Mouse (Mus musculus) c-Kit-negative CD71-positive TER-119-positive erythroid progenitor cells, embryonic 14.5 days (primary cell): ENCODE data around the gene Cd180.
"Not testable (repeated sequence)": the region's sequence is repeated elsewhere in the genome, so short reads cannot be mapped to it uniquely, and the experiment has no call there.

Experiments used
- DNase-seq: peaks from one replicate; pipeline ENCODE4 v3.0.0-alpha.2; 2013; ENCODE audit warnings: low read depth, low spot score

Cd180 gene

DNA sequence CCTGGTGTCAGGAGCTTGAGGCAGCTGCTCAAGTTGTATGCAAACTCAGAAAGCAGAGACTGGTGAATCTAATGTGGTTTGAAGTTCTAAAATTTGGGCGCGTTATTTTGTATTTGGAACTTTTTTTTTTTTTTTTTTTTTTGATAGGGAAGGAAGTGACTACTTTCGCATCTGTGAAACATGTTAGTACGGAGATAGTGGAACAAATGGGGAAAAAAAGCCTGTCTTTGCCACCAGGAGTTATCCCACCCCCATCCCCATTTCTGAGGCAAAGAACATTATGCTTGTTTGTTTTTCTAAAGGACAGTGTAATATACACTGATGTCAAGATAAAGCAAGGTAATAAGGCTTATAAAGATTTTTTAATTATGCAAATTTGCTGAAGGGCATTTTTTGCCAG lies 15.8 kb upstream of the Cd180 start:
- DNase-seq = not testable (repeated sequence)

DNA sequence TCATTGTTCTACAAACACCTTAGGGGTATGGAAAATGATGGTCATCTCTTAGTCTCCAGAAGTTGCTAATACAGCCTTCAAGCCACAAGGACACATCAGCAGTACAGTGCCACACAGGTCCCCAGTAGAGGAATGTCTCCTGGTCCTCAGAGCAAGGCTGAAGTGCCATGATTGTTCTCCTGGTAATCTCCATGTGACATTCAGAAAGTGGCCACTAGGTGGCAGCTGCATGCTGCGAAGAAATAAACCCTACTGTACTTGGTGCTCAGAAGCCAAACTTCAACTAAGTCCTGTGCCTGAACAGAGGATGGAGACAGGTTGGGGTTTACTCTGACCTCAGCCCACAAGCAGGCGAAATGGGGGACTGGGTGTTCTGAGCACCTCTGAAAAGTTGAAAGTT lies 14.9 kb upstream of the Cd180 start:
- DNase-seq = peak; percentile 47

DNA sequence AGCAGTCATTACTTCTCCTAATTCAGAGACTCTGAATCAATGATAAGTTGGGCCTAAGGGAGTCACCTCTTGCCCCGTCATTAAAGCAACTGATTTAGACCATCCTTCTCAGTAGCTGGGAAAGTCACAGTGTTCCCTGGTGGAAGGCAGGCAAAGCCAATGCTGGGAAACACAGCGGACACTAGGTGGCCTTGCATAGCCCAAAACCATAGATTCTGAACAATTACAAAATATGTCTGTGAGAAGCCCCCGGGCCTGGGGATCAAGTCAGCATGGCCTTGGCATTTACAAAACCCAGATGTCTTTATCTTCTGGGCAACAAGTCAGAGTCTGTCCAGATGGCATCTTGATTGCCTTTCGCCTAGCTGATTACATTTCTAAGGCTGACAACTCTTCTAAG lies 8.5 kb upstream of the Cd180 start:
- DNase-seq = no peak

DNA sequence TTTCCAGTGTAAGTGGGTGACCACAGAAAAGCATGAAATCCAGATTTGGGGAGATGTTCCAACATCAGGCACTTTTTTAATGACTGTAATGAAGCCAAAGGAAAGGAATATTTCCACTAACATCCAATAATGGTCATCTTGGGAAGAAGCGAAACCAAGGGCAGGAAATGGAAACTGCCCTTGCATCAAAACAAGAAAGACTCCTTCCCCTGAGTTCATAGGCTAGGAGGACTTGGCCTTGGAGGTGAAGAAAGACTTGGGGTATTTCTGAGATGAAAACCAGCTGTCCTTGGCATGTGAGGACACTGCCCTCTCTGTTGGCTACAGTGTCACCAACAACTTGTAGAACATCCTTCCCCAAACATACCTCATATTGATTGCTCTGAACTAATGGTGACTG lies 5.2 kb upstream of the Cd180 start:
- no peak for DNase-seq

DNA sequence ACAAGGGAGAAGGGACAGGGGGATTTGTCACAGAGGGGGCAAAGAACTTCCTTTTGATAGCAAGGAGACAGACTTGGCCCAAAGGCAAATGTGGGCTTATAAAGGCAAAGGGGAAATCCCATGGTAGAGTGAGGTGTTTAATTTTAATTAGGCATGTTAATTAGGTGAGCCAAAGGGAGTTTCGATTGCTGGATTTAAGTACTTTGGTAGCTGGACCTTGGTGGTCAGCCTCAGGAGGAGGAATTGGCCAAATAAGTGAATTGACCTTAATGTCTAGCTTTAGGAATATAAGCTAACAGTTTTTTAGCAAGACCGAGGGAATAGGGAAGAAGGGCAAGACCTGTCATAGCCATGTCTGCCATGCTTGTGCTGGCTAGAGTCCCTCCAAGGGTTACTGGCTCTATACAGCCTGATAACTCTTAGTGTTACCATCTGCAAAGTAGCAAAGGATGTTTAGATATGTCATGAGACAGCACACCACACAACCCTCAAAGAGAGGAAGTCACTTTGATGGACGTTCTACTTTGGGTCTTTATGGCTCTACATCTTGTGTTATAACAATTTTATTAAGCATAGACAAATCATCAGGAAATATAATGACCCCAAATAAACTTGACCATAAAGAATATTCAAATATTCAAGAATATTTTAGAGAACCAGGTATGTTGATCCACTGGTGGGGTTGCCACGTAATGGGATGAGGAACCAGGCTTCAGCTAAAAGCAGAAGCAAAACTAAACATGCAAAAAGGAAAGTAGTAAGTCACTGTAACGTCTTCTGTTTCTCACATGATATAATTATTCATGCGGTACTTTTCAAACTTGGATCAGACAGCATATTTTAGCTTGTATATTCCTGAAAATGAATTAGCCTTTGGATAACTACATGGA lies 3.9 kb upstream of the Cd180 start:
- DNase-seq = no peak

DNA sequence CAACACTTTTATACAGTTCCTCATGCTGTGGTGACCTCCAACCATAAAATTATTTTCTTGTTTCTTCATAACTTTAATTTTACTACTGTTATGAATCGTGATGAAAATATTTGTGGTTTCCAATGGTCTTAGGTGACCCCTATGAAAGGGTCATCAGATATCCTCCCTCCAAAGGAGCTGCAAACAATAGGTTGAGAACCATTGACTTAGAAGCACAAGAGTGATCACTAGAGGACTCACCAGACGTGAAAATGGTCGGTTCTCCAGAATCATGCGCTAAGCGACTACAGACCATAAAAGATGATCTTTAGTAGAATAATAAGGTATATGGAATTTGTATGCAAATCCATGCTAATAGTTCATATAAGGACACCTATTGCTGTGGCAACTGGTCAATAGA lies 3.2 kb upstream of the Cd180 start:
- DNase-seq = no peak

DNA sequence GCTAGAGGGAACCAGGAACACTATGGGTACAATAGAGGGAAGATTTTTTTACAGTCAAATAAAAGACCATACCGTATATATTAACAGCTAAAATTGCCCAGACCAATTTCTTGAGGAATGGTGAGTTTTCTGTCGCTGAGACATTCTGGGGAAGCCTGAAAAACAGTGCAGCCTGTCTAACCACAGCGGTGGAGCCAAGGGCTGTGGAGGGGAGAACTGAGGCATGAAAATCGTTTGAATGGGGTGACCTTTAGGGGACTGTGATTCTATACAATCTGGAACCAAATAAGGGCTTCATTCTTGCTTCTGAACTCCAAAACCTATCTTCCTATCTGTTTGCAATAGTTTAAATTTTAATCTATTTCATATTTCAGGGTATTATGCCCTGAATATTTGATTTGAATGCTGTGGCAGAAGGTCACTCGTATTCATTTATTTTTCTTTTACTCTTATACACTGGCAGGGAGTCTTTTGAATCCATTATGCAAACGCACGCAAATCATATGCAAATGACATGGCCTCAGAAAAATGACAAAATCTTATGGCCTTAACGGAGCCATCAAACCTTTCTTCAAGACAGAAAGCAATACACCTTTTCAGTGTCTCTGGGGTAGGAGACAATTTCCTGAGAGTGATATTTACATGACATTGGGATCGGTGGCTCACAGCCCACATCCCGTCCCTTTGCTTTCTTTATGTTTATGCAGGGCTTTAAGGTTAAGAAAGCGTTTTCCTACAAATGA lies 1.8 kb upstream of the Cd180 start:
- DNase-seq = no peak

DNA sequence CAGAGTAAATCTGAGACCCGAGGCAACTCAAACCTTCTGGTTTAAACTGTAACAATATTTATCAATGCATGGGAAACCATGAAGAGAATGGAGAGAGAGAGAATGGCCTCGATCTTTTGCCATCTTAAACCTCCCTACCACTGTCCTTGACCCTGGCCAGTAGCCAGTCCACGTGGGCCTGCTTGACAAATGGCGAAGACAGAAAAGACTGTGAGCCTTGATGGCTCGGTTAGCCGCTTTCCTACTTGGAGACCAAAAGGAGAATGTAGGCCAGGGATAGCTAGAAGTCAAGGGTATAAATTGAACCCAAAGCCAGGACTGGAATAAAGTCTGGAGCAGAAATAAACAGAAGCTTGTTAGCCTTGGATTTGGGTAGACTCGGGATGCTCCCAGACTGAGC lies 796 bp downstream of the Cd180 start:
- no peak for DNase-seq

DNA sequence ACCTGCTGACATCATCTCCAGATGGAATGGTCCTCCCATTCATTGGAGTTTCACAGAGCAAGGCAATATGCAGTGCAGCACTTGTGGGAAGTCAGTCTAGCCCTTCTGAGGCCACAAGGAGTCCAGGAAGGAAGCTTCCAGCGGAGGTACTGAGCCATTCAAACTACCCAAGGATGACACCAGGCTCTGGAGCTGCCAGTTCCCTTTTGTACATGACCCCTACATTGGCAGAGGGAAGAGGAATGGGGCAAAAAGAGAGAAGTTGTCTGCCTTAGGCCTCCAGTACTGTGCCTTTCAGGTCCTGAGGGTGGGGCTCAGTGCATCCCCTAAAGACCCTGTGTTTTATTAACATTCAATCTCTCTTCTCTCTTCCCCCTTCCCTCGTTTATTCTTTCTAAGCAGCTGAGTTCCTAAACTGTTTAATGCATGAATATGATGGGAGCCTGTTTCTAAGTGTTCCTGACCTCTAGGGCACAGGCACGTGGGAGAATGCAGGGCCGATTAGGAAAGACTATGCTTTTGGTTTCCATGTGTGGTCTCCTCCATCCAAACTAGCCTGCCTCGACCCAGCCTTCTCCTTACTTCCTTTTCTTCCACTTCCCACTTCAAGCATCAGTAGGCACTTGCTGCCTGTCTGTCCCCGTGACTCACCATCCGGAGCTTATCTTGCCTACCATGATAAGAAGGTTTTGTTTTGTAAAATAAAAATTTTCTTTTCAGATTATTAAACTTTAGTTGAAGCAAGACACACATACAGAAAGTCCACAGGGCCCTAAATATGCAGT lies 2.0 kb downstream of the Cd180 start:
- no peak for DNase-seq

DNA sequence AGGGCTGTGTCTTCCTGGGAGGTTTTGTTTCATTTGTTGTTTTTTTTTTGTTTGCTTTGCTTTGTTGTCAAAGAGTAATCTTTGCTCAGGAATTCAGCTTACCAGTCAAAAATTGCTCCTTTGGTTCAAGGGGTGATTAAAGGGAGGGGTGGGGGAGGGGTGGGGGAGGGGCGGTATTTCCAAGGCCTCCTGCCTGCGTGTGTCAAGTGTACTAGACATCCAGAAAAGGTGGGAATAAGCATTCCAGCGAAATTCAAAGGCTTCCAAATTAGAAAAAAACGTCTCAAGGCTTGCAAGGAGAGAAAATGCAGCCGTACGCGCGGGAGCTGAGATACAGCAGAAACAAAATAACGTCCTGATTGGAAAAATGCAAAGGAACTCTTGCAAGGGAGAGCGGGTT lies 5.0 kb downstream of the Cd180 start:
- no peak for DNase-seq

DNA sequence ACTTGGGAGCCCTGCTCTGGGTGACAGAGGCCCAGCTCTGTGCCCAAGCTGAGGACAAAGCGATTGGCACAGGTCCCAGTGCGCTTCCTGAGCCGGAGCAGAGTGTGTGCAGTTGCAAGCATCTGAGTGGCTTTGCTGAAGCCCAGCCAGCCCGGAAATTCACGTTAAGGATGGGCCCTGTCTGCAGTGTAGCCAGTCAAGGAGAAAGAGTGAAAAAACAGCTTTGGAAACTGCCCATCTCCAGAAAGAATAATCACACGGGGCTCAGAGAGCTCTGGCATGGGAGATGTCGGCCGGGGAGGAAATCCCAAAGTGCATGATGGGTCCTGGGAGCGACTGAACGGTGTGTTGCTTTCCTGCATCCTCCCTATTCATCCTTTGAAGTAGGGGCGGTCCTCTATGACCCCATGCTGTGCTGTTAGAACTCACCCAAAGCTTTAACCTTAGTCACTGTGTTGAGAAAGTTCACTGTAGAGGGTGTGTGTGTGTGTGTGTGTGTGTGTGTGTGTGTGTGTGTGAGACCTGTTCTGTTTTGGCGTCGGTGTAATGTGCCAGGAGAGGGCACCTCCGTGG lies 5.5 kb downstream of the Cd180 start:
- DNase-seq = no peak

DNA sequence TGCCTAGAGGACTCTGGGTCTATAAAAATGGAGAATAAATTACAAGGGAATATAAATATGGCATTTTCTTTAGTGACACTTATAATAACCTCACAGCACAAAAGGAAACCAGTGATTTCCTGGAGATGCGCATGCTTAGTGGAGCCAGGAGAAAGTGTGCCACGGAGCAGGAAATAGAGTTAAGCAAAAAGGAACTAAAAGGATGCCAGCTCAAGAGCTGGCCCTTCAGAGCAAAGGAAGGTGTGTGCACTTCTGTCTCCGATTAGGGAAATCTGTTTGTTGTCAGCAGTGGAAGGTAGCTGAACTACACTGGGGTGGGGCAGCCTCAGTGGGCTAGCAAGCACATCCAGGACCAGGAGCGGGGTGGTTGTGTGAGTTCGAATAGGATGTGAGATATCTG lies 6.8 kb downstream of the Cd180 start:
- DNase-seq = no peak

DNA sequence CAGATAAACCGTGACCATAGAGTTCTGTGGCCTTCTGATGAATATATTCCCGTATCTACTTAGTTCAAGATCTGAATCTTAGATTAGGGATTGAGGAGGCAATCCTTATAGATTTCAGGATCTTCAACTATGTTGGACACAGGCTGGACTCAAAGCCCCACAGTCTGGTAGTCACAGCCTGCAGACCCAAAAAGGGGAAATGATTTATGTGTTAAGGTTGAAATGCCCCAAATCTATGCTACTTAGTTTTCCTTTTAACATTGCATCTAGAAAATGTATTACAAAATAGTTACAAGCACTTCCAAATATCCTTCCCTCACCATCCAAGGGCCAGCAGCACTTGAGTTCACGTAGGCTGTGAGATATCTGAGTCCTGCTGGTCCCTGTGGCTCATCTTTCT lies 7.4 kb downstream of the Cd180 start:
- no peak for DNase-seq

DNA sequence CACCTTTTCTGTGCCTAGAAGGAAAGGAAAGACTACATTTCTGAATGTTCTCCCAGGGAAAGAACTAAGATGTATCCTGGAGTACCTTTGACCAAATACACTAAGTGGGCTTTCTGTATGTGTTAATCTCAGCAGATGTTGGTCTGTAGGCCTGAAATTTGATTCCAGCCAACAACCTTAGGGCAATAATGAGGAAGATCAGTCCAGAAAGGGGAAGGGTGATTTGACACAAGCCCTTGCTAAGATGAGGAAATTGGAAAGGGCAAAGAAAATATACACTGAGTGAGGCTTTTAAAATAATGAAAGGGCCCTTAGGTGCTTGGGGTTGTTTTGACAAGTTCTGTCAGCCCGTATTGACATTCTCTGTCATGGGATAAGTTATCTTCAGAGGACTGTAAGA lies 23.6 kb downstream of the Cd180 start:
- no peak for DNase-seq

DNA sequence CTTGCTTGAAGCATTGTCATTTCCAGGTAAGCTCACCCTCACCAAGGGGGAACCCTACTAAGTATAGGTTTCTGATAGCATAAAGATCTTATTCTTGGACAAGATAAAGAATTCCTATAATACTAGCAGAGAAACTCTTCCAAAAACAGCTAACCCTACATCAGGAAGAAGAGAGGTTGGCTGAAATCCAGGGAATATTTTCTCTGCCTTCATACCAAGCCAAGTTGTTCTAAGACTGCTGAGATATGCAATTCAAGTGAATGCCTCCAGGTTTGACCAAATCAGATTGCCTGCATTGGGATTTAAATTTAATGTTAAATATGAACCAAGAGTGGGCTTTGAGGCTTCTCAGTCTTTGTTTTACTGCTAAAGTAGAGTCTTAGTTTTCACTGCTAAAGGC lies 32.1 kb downstream of the Cd180 start:
- DNase-seq = no peak

DNA sequence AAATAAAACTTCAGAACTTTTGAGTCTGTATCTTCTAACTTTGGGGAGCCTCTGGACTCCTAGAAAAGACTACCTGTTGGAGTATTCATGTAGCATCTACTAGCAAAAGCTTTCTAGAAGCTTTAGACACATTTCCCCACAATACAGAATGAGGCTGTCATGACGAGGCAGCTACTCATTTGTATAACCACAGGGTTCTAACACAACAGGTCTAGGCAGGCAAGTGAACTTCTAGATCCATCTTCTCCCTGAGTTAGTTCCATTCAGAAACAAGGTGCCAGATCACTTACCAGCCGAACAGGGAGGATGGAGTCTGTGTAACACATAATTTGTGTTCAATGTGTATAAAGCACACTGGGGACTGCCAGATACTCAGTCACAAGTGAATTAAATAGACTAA lies 32.5 kb downstream of the Cd180 start:
- DNase-seq = no peak

DNA sequence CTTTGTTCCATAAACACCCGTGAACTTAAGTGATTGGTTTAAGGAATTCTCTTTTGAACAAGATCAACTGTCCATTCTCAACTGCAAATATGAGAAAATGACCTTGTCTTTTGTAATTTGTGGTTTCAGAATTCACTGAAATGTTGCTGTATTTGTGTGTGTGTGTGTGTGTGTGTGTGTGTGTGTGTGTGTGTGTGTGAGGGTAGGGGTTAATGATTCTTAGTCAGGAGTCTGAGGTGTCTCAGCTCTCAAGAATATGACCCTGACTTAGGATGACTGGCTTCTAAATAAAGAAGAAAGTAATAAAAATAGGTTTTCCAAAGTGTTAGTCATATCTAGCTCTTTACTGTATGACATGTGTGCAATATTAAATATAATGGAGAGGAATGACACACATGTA lies 33.5 kb downstream of the Cd180 start:
- DNase-seq = no peak

DNA sequence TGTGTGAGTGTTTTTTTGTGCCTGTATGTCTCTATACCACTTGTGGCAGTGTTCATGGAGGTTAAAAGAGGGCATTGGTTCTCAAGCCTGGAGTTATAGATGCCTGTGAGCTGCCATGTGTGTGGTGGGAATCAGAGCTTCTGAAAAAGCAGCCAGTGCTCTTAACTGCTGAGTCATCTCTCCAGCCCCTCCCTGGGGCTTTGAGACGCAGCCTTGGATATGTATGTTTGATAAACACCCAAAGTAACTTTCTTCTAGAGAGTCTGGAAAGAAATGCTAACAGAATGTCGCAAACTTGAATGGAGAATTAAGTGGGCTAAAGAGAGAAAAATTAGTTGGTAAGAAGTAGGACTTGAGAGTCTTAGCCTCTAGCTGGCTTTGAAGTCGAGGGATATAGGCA lies 34.7 kb downstream of the Cd180 start:
- DNase-seq = peak; percentile 43

DNA sequence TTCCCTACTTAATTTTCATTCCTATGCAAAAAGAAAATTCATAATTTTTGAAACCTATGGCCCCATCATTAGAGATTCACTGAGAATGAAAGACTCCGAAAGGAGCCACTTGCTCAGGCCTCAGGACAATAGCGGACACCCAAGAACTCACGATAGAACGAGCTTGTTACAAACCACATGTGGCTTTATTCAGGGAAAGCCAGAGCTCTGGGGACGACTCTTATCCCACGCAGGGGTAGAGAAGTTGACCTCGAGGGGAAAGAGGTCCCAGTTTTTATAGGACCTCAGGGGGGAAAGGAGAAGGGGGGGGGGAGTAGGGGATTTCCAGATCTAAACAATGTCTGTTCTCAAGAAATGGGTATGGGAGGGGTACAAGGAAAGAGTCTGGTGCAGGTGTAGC lies 35.6 kb downstream of the Cd180 start:
- DNase-seq = not testable (repeated sequence)

DNA sequence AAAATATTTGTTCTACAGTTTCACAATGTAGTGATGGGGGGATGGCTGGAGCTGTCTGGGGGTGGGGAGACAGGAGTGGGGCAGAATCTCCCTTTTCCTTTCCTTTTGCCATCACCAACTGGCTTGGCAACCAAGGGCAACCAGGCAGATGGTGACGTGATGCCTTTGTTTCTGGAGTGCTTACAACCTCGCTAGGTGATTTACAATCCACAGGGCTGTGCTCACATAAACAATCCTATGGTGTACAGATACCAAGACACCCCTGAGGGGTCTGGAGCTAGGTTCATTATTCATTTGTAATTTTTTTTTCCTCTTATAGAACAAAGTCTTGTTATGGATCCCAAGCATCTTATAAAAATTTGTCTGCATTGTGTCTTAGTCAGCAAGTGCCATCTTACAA lies 39.7 kb downstream of the Cd180 start:
- no peak for DNase-seq

DNA sequence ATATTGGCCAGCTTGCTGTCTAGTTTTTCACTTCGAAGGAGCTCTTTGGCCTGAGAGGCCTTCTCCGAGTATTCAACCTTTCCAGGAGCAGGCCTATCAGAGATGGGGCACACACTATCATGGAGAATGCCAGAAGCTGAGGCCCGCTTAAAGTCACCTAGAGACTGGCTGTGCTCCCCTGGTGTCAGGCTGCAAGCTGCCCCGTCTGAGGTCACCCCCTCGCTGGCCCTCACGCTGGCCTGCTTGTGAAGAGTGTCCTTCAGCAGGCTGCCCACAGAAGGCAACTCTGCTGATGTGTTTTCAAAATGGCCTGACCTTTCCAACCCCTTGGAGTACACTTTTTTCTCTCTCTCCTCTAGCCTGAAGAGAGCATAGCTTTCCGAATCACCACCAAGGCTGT lies 44.5 kb downstream of the Cd180 start:
- no peak for DNase-seq
